Mouse (Mus musculus) heart, postnatal 25 days (tissue): ENCODE data around the gene Zw10. TPM values are rescaled to one million over a fixed set of nuclear protein-coding genes. Genes with fewer than 3 reads are reported as not detected.

Source experiments
- DNase-seq: peaks from one replicate; pipeline ENCODE4 v3.0.0; 2022; ENCODE audit warnings: low spot score
- intact Hi-C: fragments of 180-260 bp; cut with DNase I; formaldehyde crosslinking; loops from one replicate; pipeline ENCODE4 v1.15.1; 2025
- total RNA-seq, 2 experiments: library from RNA; stranded (reverse); gene quantifications; 2 replicates each; pipeline ENCODE4 v1.2.3; 2021

Zw10 gene
- total RNA-seq, result 10 to 100 TPM; 12.1 to 13.3 TPM

GRCm38 (mm10) chr9:49055333-49056205 is at the start of gene Zw10:
Gene Zw10, plus strand, starts transcription at chr9:49055613.
- peak; percentile 90 for DNase-seq
- intact Hi-C loops, result loop anchor here (5.0 to 10.0 kb wide), 2 partner anchors 68 to 561 kb away; partner anchors contain the start of genes Gm5617, Rbm7 and Usp28

- intact Hi-C loops, result no loop called here
- DNase-seq, result no peak
Measured at GRCm38 (mm10) chr9:49015824-49016223, 39.6 kb upstream of the Zw10 start.

GRCm38 (mm10) chr9:49021289-49021688 is 34.1 kb upstream of the Zw10 start:
- no peak for DNase-seq
- intact Hi-C loops, result no loop called here

- no peak for DNase-seq
- intact Hi-C loops, result no loop called here
Measured at GRCm38 (mm10) chr9:49023956-49024355, 31.5 kb upstream of the Zw10 start.

GRCm38 (mm10) chr9:49024529-49024928 is 30.9 kb upstream of the Zw10 start:
- intact Hi-C loops, result no loop called here
- no peak for DNase-seq

- intact Hi-C loops, result no loop called here
- no peak for DNase-seq
Measured at GRCm38 (mm10) chr9:49034764-49035163, 20.6 kb upstream of the Zw10 start.

- DNase-seq, result no peak
- intact Hi-C loops, result loop anchor here (5.0 to 10.0 kb wide), 2 partner anchors 404 to 556 kb away; partner anchors contain the start of genes Gm5617 and Rbm7
Measured at GRCm38 (mm10) chr9:49050901-49051300, 4.5 kb upstream of the Zw10 start.

GRCm38 (mm10) chr9:49051349-49051748 is 4.1 kb upstream of the Zw10 start:
- intact Hi-C loops, result loop anchor here (5.0 to 10.0 kb wide), 2 partner anchors 404 to 557 kb away; partner anchors contain the start of genes Gm5617 and Rbm7

GRCm38 (mm10) chr9:49054028-49054427 is 1.4 kb upstream of the Zw10 start:
- DNase-seq, result no peak
- intact Hi-C loops, result loop anchor here (5.0 to 10.0 kb wide), 2 partner anchors 407 to 559 kb away; partner anchors contain the start of genes Gm5617 and Rbm7

More at GRCm38 (mm10) chr9:49051349-49051748, 4.1 kb upstream of the Zw10 start:
- peak; percentile 18 for DNase-seq

GRCm38 (mm10) chr9:49076847-49077246 is 21.4 kb downstream of the Zw10 start:
- intact Hi-C loops, result no loop called here
- DNase-seq, result no peak

GRCm38 (mm10) chr9:49081107-49081506 is 25.7 kb downstream of the Zw10 start, which contains the start of gene Tmprss5:
Gene Tmprss5, plus strand, starts transcription at chr9:49081260.
- intact Hi-C loops, result loop anchor here (1.0 to 10.0 kb wide), 3 partner anchors 166 to 1094 kb away; no protein-coding TSS in a partner anchor
- no peak for DNase-seq

- DNase-seq, result no peak
- intact Hi-C loops, result loop anchor here (1.0 to 10.0 kb wide), 3 partner anchors 166 to 1093 kb away; no protein-coding TSS in a partner anchor
Measured at GRCm38 (mm10) chr9:49081561-49081960, 26.1 kb downstream of the Zw10 start.

- no peak for DNase-seq
- intact Hi-C loops, result loop anchor here (10.0 kb wide), 1 partner anchor 1087 kb away; no protein-coding TSS in a partner anchor
Measured at GRCm38 (mm10) chr9:49087317-49087716, 31.9 kb downstream of the Zw10 start.

- intact Hi-C loops, result no loop called here
- DNase-seq, result no peak
Measured at GRCm38 (mm10) chr9:49098871-49099270, 43.5 kb downstream of the Zw10 start.

GRCm38 (mm10) chr9:49102328-49102727 is 46.9 kb downstream of the Zw10 start:
- intact Hi-C loops, result no loop called here

GRCm38 (mm10) chr9:49109101-49109500 is 53.7 kb downstream of the Zw10 start:
- intact Hi-C loops, result no loop called here

More at GRCm38 (mm10) chr9:49102328-49102727, 46.9 kb downstream of the Zw10 start:
- no peak for DNase-seq

GRCm38 (mm10) chr9:49110476-49111220 is 55.2 kb downstream of the Zw10 start:
- intact Hi-C loops, result no loop called here
- DNase-seq, result no peak

More at GRCm38 (mm10) chr9:49109101-49109500, 53.7 kb downstream of the Zw10 start:
- DNase-seq, result no peak

- intact Hi-C loops, result no loop called here
- DNase-seq, result no peak
Measured at GRCm38 (mm10) chr9:49111296-49111695, 55.9 kb downstream of the Zw10 start.

GRCm38 (mm10) chr9:49118271-49118825 is 62.9 kb downstream of the Zw10 start:
- no peak for DNase-seq
- intact Hi-C loops, result no loop called here

GRCm38 (mm10) chr9:49119759-49120158 is 64.3 kb downstream of the Zw10 start:
- no peak for DNase-seq
- intact Hi-C loops, result no loop called here
